Mouse (Mus musculus): Measurements from ENCODE around the gene Arhgap10. TPM values are rescaled to one million over a fixed set of nuclear protein-coding genes. Genes with fewer than 3 reads are reported as not detected.

The Arhgap10 gene
- total and polyA plus RNA-seq, 3 experiments: 2.7 to 5.9 (median 4.8) TPM

DNA sequence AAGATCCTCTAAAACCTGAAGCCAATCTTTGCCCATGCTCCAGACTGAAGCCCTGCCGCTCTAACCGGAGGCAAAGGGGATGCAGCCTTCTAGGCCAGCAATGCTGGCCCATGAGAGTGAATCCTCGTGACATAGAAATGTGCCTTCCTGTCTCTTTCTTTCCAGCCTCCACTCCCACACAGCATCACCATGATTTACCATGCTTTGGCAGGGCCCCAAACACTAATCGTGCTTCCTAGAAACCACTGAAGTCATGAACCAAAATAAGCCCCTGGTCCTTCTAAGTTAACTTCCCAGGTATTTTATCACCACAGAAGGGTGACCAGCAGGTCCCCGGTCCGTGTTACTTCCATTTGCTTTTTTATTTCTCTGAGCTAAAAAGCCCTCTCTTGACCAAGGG lies 173.8 kb downstream of the Arhgap10 start:
- Histone ChIP-seq H3K79me2 (replicated peaks; ENCODE audit: control insufficient read depth, extremely low read depth, insufficient read depth, poor library complexity, severe bottlenecking) (no peaks in the 10 kb centered on the region), H3K4me3 (replicated peaks in 1 of 3; ENCODE audit: low read depth in 2 of 3, low read length in 2 of 3, poor library complexity in 1 of 3) (no peak overlapping the region), H3K4me1 (ENCODE audit: control insufficient read depth in 1 of 2, insufficient read depth in 2 of 2) (peaks cover 0 to 4% of the 10 kb centered on the region in 2 experiments; a peak in 1 of 4 replicates), H3K9me3 (replicated peaks; ENCODE audit: low read length) (no peaks in the 10 kb centered on the region), H3K27me3 (replicated peaks) (no peaks in the 10 kb centered on the region), H3K27ac (ENCODE audit: insufficient read depth, low read depth) (no peak overlapping the region), H3K4me2 (ENCODE audit: insufficient read depth, low read depth, poor library complexity, severe bottlenecking) (no peak overlapping the region), H3K9ac (ENCODE audit: insufficient read depth, low read depth) (no peak overlapping the region), H3K36me3 (replicated peaks in 1 of 2; ENCODE audit: control insufficient read depth in 1 of 2, insufficient read depth in 1 of 2, low read length in 1 of 2) (peaks cover 0 to 2% of the 10 kb centered on the region in 2 experiments)
- no peak for DNase-seq (ENCODE audit: extremely low read depth)
- TF ChIP-seq PAX5 (IDR thresholded peaks at IDR 0.05; ENCODE audit: low read length) (no peak), ZC3H11A (IDR thresholded peaks at IDR 0.05; ENCODE audit: low read depth, low read length) (no peak), UBTF (IDR thresholded peaks at IDR 0.05; ENCODE audit: low read depth, low read length) (no peak), TBP (conservative IDR thresholded peaks at IDR 0.05; ENCODE audit: low read depth, low read length) (no peak), MAZ (IDR thresholded peaks at IDR 0.05; ENCODE audit: low read depth, low read length) (no peak), KAT2A (IDR thresholded peaks at IDR 0.05; ENCODE audit: insufficient replicate concordance, low read length) (no peak), IRF4 (IDR thresholded peaks at IDR 0.05; ENCODE audit: low read depth, low read length) (no peak), JUND (conservative IDR thresholded peaks at IDR 0.05; ENCODE audit: low read depth, low read length) (no peak), ZNF384 (IDR thresholded peaks at IDR 0.05; ENCODE audit: low read depth, low read length) (no peak), HCFC1 (IDR thresholded peaks at IDR 0.05; ENCODE audit: low read depth, low read length) (no peak), POLR2A (IDR thresholded peaks at IDR 0.05; ENCODE audit: low read depth, low read length) (no peak), ZMIZ1 (IDR thresholded peaks at IDR 0.05; ENCODE audit: low read depth, low read length) (no peak), MYC (IDR thresholded peaks at IDR 0.05; ENCODE audit: low read depth, low read length) (no peak), CHD1 (IDR thresholded peaks at IDR 0.05; ENCODE audit: low read depth, low read length) (no peak), CTCF (conservative IDR thresholded peaks at IDR 0.05 in 1 of 2, IDR thresholded peaks at IDR 0.05 in 1 of 2; ENCODE audit: low read depth in 2 of 2, low read length in 2 of 2) (no peak), GABPA (IDR thresholded peaks at IDR 0.05; ENCODE audit: insufficient replicate concordance, low read depth, low read length) (no peak), USF2 (conservative IDR thresholded peaks at IDR 0.05; ENCODE audit: low read depth, low read length) (no peak), TCF12 (IDR thresholded peaks at IDR 0.05; ENCODE audit: low read depth, low read length) (no peak), MAX (IDR thresholded peaks at IDR 0.05; ENCODE audit: low read length) (no peak)
- dilution Hi-C loops (cut with MboI; ENCODE audit: extremely low pct_ligation_motif_present, extremely low pct_unique_long_range_greater_than_20kb, low sequenced_read_pairs) (no loop called here), in situ Hi-C loops (cut with MboI; ENCODE audit: low pct_ligation_motif_present, low pct_unique_long_range_greater_than_20kb, low sequenced_read_pairs) (no loop called here)

DNA sequence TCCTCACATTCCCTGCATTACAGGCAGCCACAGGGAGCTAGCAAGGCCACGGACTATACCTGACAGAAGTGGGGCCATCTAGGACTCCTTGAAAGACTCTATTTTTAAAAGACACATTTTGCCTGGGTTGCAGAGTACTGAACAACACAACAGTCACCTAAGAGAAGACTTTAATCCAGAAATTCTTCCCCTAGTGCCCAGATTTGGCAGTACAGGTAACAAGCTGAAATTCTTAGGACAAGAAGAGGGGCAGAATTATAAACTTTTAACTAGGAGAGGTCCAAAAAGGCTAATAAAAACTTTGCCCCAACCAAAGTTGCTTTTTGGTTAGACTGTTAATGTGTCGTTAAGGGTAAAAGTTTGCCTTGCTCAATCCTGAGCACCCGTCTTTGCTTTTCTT lies 174.4 kb downstream of the Arhgap10 start:
- H3K4me1 ChIP-seq (ENCODE audit: control insufficient read depth in 1 of 2, insufficient read depth in 2 of 2): no peaks in the 10 kb centered on the region
- H3K9me3 ChIP-seq (replicated peaks; ENCODE audit: low read length): no peaks in the 10 kb centered on the region
- H3K9ac ChIP-seq (ENCODE audit: insufficient read depth, low read depth): no peak overlapping the region
- H3K4me3 ChIP-seq (replicated peaks in 1 of 3; ENCODE audit: low read depth in 2 of 3, low read length in 2 of 3, poor library complexity in 1 of 3): no peak overlapping the region
- no peak for DNase-seq (ENCODE audit: extremely low read depth)
- no peaks in the 10 kb centered on the region for H3K79me2 ChIP-seq (replicated peaks; ENCODE audit: control insufficient read depth, extremely low read depth, insufficient read depth, poor library complexity, severe bottlenecking)
- dilution Hi-C loops (cut with MboI; ENCODE audit: extremely low pct_ligation_motif_present, extremely low pct_unique_long_range_greater_than_20kb, low sequenced_read_pairs): no loop called here
- 0 out of 4 replicates have a peak, but pooled peaks of 1 of the 2 experiments have one; percentile 3 for TF ChIP-seq CTCF (conservative IDR thresholded peaks at IDR 0.05 in 1 of 2, IDR thresholded peaks at IDR 0.05 in 1 of 2; ENCODE audit: low read depth in 2 of 2, low read length in 2 of 2)
- no peak for TF ChIP-seq ZMIZ1 (IDR thresholded peaks at IDR 0.05; ENCODE audit: low read depth, low read length)
- no peak for TF ChIP-seq TBP (conservative IDR thresholded peaks at IDR 0.05; ENCODE audit: low read depth, low read length)
- TF ChIP-seq JUND (conservative IDR thresholded peaks at IDR 0.05; ENCODE audit: low read depth, low read length): no peak
- no peak for TF ChIP-seq ELF1 (IDR thresholded peaks at IDR 0.05; ENCODE audit: low read depth, low read length)
- no peak for TF ChIP-seq NRF1 (IDR thresholded peaks at IDR 0.05; ENCODE audit: low read depth, low read length)
- no peak for TF ChIP-seq ZNF384 (IDR thresholded peaks at IDR 0.05; ENCODE audit: low read depth, low read length)
- TF ChIP-seq TCF12 (IDR thresholded peaks at IDR 0.05; ENCODE audit: low read depth, low read length): no peak
- TF ChIP-seq BHLHE40 (IDR thresholded peaks at IDR 0.05; ENCODE audit: low read depth, low read length): no peak
- in situ Hi-C loops (cut with MboI; ENCODE audit: low pct_ligation_motif_present, low pct_unique_long_range_greater_than_20kb, low sequenced_read_pairs): no loop called here
- H3K4me2 ChIP-seq (ENCODE audit: insufficient read depth, low read depth, poor library complexity, severe bottlenecking): no peak overlapping the region
- H3K36me3 ChIP-seq (replicated peaks in 1 of 2; ENCODE audit: control insufficient read depth in 1 of 2, insufficient read depth in 1 of 2, low read length in 1 of 2): peaks cover 0 to 2% of the 10 kb centered on the region in 2 experiments
- H3K27ac ChIP-seq (ENCODE audit: insufficient read depth, low read depth): no peak overlapping the region
- H3K27me3 ChIP-seq (replicated peaks): no peaks in the 10 kb centered on the region

Data from CH12.LX (cell line).